Comparison of ENCODE assay signal across 9 mouse cellular contexts in genomic region chr4:40847160-40847559, GRCm38 (mm10). TPM values are rescaled to one million over a fixed set of nuclear protein-coding genes. Genes with fewer than 3 reads are reported as not detected.
DNase-seq lines count a peak whose midpoint lies in the region; ATAC-seq lines count a peak whose summit lies in the region.
"Had no signal": no experiment of that assay in that cellular context is flagged by ENCODE, and none has a peak within 500 bp of the region (broad histone marks: within the 10 kb centered on the region; RNA-seq: fewer than 3 reads in every experiment).

No protein-coding gene starts in this region.

- 42% methylated on average over 4 of the region's 4 CpGs for WGBS in lung, embryonic 15.5 days
- WGBS in stomach, embryonic 16.5 days: 67% methylated on average over 4 of the region's 4 CpGs

- no peaks in the 10 kb centered on the region for H3K27me3 ChIP-seq in lung, embryonic 15.5 days
- no peaks in the 10 kb centered on the region for H3K27me3 ChIP-seq in stomach, embryonic 16.5 days (ENCODE audit: control insufficient read depth, insufficient read depth, low read length)
- H3K27me3 ChIP-seq: embryonic facial prominence, embryonic 12.5 days had no signal

- peak overlapping the region; percentile 95 for H3K27ac ChIP-seq in lung, embryonic 15.5 days
- peak overlapping the region; percentile 90 for H3K27ac ChIP-seq in stomach, embryonic 16.5 days (ENCODE audit: low read length)
- H3K27ac ChIP-seq: embryonic facial prominence, embryonic 12.5 days had no signal

- H3K9ac ChIP-seq in lung, embryonic 15.5 days: no peak overlapping the region
- H3K9ac ChIP-seq in stomach, embryonic 16.5 days (ENCODE audit: low read length): peak overlapping the region; percentile 51; the same call in 1 of the 2 replicates
- H3K9ac ChIP-seq: embryonic facial prominence, embryonic 12.5 days had no signal

- peak overlapping the region; percentile 14; the same call in 1 of the 2 replicates for H3K4me2 ChIP-seq in lung, embryonic 15.5 days
- H3K4me2 ChIP-seq in stomach, embryonic 16.5 days (ENCODE audit: low read depth, low read length): peak overlapping the region; percentile 26
- H3K4me2 ChIP-seq: embryonic facial prominence, embryonic 12.5 days had no signal

- peaks cover 80% of the 10 kb centered on the region for H3K4me1 ChIP-seq in lung, embryonic 15.5 days
- peaks cover 76% of the 10 kb centered on the region for H3K4me1 ChIP-seq in stomach, embryonic 16.5 days (ENCODE audit: control insufficient read depth, insufficient read depth, low read length)

- no peak overlapping the region for H3K4me3 ChIP-seq in lung, embryonic 15.5 days
- H3K4me3 ChIP-seq in stomach, embryonic 16.5 days (replicated peaks; ENCODE audit: low read length): no peak overlapping the region
- H3K4me3 ChIP-seq: embryonic facial prominence, embryonic 12.5 days had no signal

- no peaks in the 10 kb centered on the region for H3K9me3 ChIP-seq in lung, embryonic 15.5 days
- H3K9me3 ChIP-seq in stomach, embryonic 16.5 days (replicated peaks; ENCODE audit: control insufficient read depth, low read length): no peaks in the 10 kb centered on the region
- H3K9me3 ChIP-seq: embryonic facial prominence, embryonic 12.5 days had no signal

- H3K36me3 ChIP-seq in lung, embryonic 15.5 days: no peaks in the 10 kb centered on the region
- no peaks in the 10 kb centered on the region for H3K36me3 ChIP-seq in stomach, embryonic 16.5 days (ENCODE audit: control insufficient read depth, insufficient read depth, low read length)
- H3K36me3 ChIP-seq: embryonic facial prominence, embryonic 12.5 days had no signal

- DNase-seq in adrenal gland, adult 2 months: peak; percentile 51
- no peak for DNase-seq in adrenal gland, postnatal 25 days
- no peak for DNase-seq in lung, postnatal 10 days
- DNase-seq in kidney, postnatal 14 days: peak; percentile 44
- no peak for DNase-seq in natural killer cell, adult 2 months (ENCODE audit: low spot score in 2 of 2)
- DNase-seq in cerebellum, adult 9-10 months: no peak

- ATAC-seq in lung, embryonic 15.5 days (ENCODE audit: borderline replicate concordance, extremely low read depth, low FRiP score, low TSS enrichment): no peak
- no peak for ATAC-seq in stomach, embryonic 16.5 days (ENCODE audit: insufficient read depth, low FRiP score)

RNA-seq across cellular contexts. Expression of gene B4galt1, which starts 6.6 kb away (rescaled TPM):
- 10 to 100 TPM; 53.0 to 67.7 TPM for total RNA-seq in adrenal gland, adult 2 months (2021)
- polyA plus RNA-seq in adrenal gland, adult 2 months (2012; rRNA removed): 166 and 197 TPM in 2 replicates
- 70.1 and 91.5 TPM in 2 replicates for total RNA-seq in adrenal gland, postnatal 25 days (2021)
- polyA plus RNA-seq in lung, embryonic 15.5 days (2015; fragmentation: Nextera tagmentation; extraction: Ambion mirVana): 70.0 and 74.5 TPM in 2 replicates
- 50.1 and 51.2 TPM in 2 replicates for polyA plus RNA-seq in stomach, embryonic 16.5 days (2015; fragmentation: Nextera tagmentation; extraction: Ambion mirVana)

Comparison
In these comparisons a context has a peak if more than half of its experiments do, and no peak if none do; other contexts are left out.
1. DNase-seq: peak in adrenal gland, adult 2 months (single experiment) and kidney, postnatal 14 days (single experiment); none in adrenal gland, postnatal 25 days (single experiment), lung, postnatal 10 days (single experiment), natural killer cell, adult 2 months (0 of 2) and cerebellum, adult 9-10 months (single experiment).